Mouse (Mus musculus): ENCODE data around the gene Zcchc10. TPM values are rescaled to one million over a fixed set of nuclear protein-coding genes. Genes with fewer than 3 reads are reported as not detected.

Zcchc10 gene
- polyA plus RNA-seq, 1 experiment from 2014 or later = 30.7 TPM

- H3K4me1 ChIP-seq (ENCODE audit: control insufficient read depth, insufficient read depth, low read length) = no peaks in the 10 kb centered on the region
- no peak overlapping the region for H3K9ac ChIP-seq (ENCODE audit: low read length)
- WGBS = 55% methylated on average over 5 of the region's 5 CpGs
- H3K4me3 ChIP-seq (ENCODE audit: low read depth, low read length) = no peak overlapping the region
- H3K4me2 ChIP-seq (ENCODE audit: low read depth, severe bottlenecking) = no peak overlapping the region
- no peak for DNase-seq (ENCODE audit: low spot score)
- no peaks in the 10 kb centered on the region for H3K36me3 ChIP-seq (ENCODE audit: control insufficient read depth, insufficient read depth, low read length)
- no peak for ATAC-seq (ENCODE audit: insufficient number of reproducible peaks, low FRiP score, low TSS enrichment, low read depth)
- no peaks in the 10 kb centered on the region for H3K27me3 ChIP-seq (ENCODE audit: control insufficient read depth, insufficient read depth, low read length)
- H3K9me3 ChIP-seq (ENCODE audit: control insufficient read depth, low read length) = no peaks in the 10 kb centered on the region
- H3K27ac ChIP-seq (replicated peaks; ENCODE audit: low read depth, low read length) = no peak overlapping the region
Observed at GRCm38 (mm10) chr11:53342711-53343110, 18.2 kb downstream of the Zcchc10 start.

- WGBS = 18% methylated on average over 5 of the region's 5 CpGs
- Histone ChIP-seq H3K36me3 (ENCODE audit: control insufficient read depth, insufficient read depth, low read length) (no peaks in the 10 kb centered on the region), H3K4me2 (ENCODE audit: low read depth, severe bottlenecking) (no peak overlapping the region), H3K4me1 (ENCODE audit: control insufficient read depth, insufficient read depth, low read length) (no peaks in the 10 kb centered on the region), H3K9ac (ENCODE audit: low read length) (no peak overlapping the region), H3K27me3 (ENCODE audit: control insufficient read depth, insufficient read depth, low read length) (no peaks in the 10 kb centered on the region), H3K4me3 (ENCODE audit: low read depth, low read length) (no peak overlapping the region), H3K27ac (replicated peaks; ENCODE audit: low read depth, low read length) (no peak overlapping the region), H3K9me3 (ENCODE audit: control insufficient read depth, low read length) (no peaks in the 10 kb centered on the region)
- DNase-seq (ENCODE audit: low spot score) (no peak), ATAC-seq (ENCODE audit: insufficient number of reproducible peaks, low FRiP score, low TSS enrichment, low read depth) (no peak)
Observed at GRCm38 (mm10) chr11:53345328-53345727, 20.8 kb downstream of the Zcchc10 start.

DNA sequence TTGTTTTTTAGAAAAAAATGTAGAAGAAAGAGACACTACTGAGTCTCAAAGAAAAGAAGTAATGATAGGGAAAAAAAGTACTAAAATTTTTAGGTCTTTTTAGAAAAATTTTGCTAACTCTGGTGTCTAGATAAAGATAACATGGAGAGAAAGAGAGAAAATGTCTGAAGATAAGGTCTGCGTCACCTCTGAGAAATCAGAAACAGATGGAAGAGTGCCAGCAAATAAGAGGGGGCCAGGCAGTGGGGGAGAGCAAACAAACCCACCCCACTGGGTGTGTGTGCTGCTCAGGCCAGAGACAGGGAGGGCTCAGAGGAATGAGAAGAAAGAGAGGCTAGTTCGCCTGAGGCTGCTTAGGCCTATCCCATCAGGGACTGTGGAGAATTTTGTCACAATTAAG lies 21.3 kb downstream of the Zcchc10 start:
- Histone ChIP-seq H3K36me3 (ENCODE audit: control insufficient read depth, insufficient read depth, low read length) (no peaks in the 10 kb centered on the region), H3K4me1 (ENCODE audit: control insufficient read depth, insufficient read depth, low read length) (no peaks in the 10 kb centered on the region), H3K9ac (ENCODE audit: low read length) (no peak overlapping the region), H3K4me3 (ENCODE audit: low read depth, low read length) (no peak overlapping the region), H3K4me2 (ENCODE audit: low read depth, severe bottlenecking) (no peak overlapping the region), H3K27me3 (ENCODE audit: control insufficient read depth, insufficient read depth, low read length) (no peaks in the 10 kb centered on the region), H3K9me3 (ENCODE audit: control insufficient read depth, low read length) (no peaks in the 10 kb centered on the region), H3K27ac (replicated peaks; ENCODE audit: low read depth, low read length) (no peak overlapping the region)
- DNase-seq (ENCODE audit: low spot score) (no peak), ATAC-seq (ENCODE audit: insufficient number of reproducible peaks, low FRiP score, low TSS enrichment, low read depth) (no peak)
- WGBS = 19% methylated on average over 2 of the region's 2 CpGs

GRCm38 (mm10) chr11:53350291-53351223 lies 26.1 kb downstream of the Zcchc10 start, which contains the start of gene Aff4:
Gene Aff4 (plus strand): TSS chr11:53350833.
- whole genome bisulfite sequencing = under 1% methylated on average over 109 of the region's 127 CpGs
- Histone ChIP-seq H3K4me1 (ENCODE audit: control insufficient read depth, insufficient read depth, low read length) (no peaks in the 10 kb centered on the region), H3K36me3 (ENCODE audit: control insufficient read depth, insufficient read depth, low read length) (no peaks in the 10 kb centered on the region; the same call in 1 of the 2 replicates), H3K27me3 (ENCODE audit: control insufficient read depth, insufficient read depth, low read length) (no peaks in the 10 kb centered on the region), H3K4me2 (ENCODE audit: low read depth, severe bottlenecking) (peak within 1 kb of the TSS; percentile 79), H3K9ac (ENCODE audit: low read length) (peak within 1 kb of the TSS; percentile 91), H3K9me3 (ENCODE audit: control insufficient read depth, low read length) (no peaks in the 10 kb centered on the region), H3K4me3 (ENCODE audit: low read depth, low read length) (peak within 1 kb of the TSS; percentile 87), H3K27ac (replicated peaks; ENCODE audit: low read depth, low read length) (peak within 1 kb of the TSS; percentile 93)
- DNase-seq (ENCODE audit: low spot score) = peak; percentile 88
- peak; percentile 93 for ATAC-seq (ENCODE audit: insufficient number of reproducible peaks, low FRiP score, low TSS enrichment, low read depth)

GRCm38 (mm10) chr11:53351224-53351942 lies 26.9 kb downstream of the Zcchc10 start:
- H3K27ac ChIP-seq (replicated peaks; ENCODE audit: low read depth, low read length) = peak overlapping the region; percentile 93
- peak overlapping the region; percentile 87 for H3K4me3 ChIP-seq (ENCODE audit: low read depth, low read length)
- peak overlapping the region; percentile 91 for H3K9ac ChIP-seq (ENCODE audit: low read length)
- ATAC-seq (ENCODE audit: insufficient number of reproducible peaks, low FRiP score, low TSS enrichment, low read depth) = no peak
- WGBS = 1% methylated on average over 35 of the region's 35 CpGs
- H3K27me3 ChIP-seq (ENCODE audit: control insufficient read depth, insufficient read depth, low read length) = no peaks in the 10 kb centered on the region
- H3K9me3 ChIP-seq (ENCODE audit: control insufficient read depth, low read length) = no peaks in the 10 kb centered on the region
- peak; percentile 81 for DNase-seq (ENCODE audit: low spot score)
- H3K36me3 ChIP-seq (ENCODE audit: control insufficient read depth, insufficient read depth, low read length) = no peaks in the 10 kb centered on the region; the same call in 1 of the 2 replicates
- peak overlapping the region; percentile 79 for H3K4me2 ChIP-seq (ENCODE audit: low read depth, severe bottlenecking)
- H3K4me1 ChIP-seq (ENCODE audit: control insufficient read depth, insufficient read depth, low read length) = no peaks in the 10 kb centered on the region

DNA sequence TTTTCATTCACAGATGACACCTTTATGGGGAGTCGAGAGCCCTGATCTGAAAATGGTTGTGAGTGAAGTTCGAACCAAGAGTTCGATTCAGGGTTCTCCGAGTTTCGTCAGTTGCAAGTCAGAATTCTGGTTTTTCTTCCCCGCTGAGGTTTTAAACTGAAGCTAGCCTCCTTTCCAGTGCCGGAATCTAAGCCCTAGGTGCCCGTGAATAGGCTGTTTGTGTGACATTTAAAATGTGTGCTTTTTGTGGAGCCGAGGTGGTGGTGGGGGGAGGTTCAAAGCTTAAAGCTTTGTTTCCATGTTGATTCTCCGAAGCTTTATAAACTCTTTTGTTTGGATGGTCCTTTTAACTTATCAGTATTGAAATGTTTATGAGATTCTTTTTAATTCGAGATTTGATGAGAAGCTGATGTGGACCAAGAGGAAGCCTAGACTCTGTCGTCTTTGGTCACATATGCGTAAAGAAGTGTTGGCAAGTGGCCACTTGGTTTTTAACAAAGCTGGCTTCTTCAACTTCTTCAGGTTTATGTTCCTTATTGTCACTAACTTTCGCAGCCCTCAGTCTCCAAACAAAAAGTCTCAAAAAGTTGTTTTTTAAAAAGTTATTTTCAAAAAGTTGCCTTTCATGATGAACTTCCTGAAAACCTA lies 27.6 kb downstream of the Zcchc10 start:
- H3K36me3 ChIP-seq (ENCODE audit: control insufficient read depth, insufficient read depth, low read length) = no peaks in the 10 kb centered on the region; the same call in 1 of the 2 replicates
- no peaks in the 10 kb centered on the region for H3K9me3 ChIP-seq (ENCODE audit: control insufficient read depth, low read length)
- WGBS = 6% methylated on average over 14 of the region's 14 CpGs
- no peak for DNase-seq (ENCODE audit: low spot score)
- peak overlapping the region; percentile 93 for H3K27ac ChIP-seq (replicated peaks; ENCODE audit: low read depth, low read length)
- H3K4me3 ChIP-seq (ENCODE audit: low read depth, low read length) = peak overlapping the region; percentile 87
- no peak for ATAC-seq (ENCODE audit: insufficient number of reproducible peaks, low FRiP score, low TSS enrichment, low read depth)
- H3K4me2 ChIP-seq (ENCODE audit: low read depth, severe bottlenecking) = peak overlapping the region; percentile 79
- H3K4me1 ChIP-seq (ENCODE audit: control insufficient read depth, insufficient read depth, low read length) = no peaks in the 10 kb centered on the region
- peak overlapping the region; percentile 91 for H3K9ac ChIP-seq (ENCODE audit: low read length)
- no peaks in the 10 kb centered on the region for H3K27me3 ChIP-seq (ENCODE audit: control insufficient read depth, insufficient read depth, low read length)

DNA sequence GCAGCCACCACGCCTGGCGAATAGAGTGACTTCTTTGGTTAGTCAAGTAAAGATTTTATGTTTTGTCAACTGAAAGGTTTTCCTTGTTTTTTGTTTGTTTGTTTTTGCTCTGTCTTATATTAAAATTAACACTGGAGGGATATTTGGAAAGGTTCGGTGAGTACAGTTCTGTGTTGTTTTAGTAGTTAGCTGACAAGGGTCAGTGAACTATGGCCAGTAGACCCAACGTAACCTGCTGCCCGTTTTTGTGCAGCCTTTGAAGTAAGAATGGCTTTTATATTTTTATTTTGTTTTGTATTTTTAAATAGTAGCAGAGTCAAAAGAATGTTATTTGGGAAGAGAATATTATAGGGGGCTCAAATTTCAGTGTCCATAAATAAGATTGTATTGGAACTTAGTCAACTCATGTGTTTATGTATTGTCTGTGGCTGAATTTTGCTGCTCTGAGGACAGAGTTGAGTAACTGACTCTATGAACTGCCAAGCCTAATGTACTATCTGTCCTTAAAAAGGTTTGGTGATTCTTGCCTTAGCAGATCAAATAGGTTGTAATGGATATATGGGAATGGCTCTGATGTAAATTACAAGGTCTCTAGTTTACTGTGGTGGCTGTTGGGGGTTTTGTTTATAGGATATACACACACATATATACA lies 34.2 kb downstream of the Zcchc10 start:
- no peak for DNase-seq (ENCODE audit: low spot score)
- Histone ChIP-seq H3K4me1 (ENCODE audit: control insufficient read depth, insufficient read depth, low read length) (no peaks in the 10 kb centered on the region), H3K9me3 (ENCODE audit: control insufficient read depth, low read length) (no peaks in the 10 kb centered on the region), H3K9ac (ENCODE audit: low read length) (no peak overlapping the region), H3K27me3 (ENCODE audit: control insufficient read depth, insufficient read depth, low read length) (no peaks in the 10 kb centered on the region), H3K27ac (replicated peaks; ENCODE audit: low read depth, low read length) (no peak overlapping the region), H3K4me3 (ENCODE audit: low read depth, low read length) (no peak overlapping the region), H3K36me3 (ENCODE audit: control insufficient read depth, insufficient read depth, low read length) (no peaks in the 10 kb centered on the region; the same call in 1 of the 2 replicates), H3K4me2 (ENCODE audit: low read depth, severe bottlenecking) (no peak overlapping the region)
- ATAC-seq (ENCODE audit: insufficient number of reproducible peaks, low FRiP score, low TSS enrichment, low read depth) = no peak
- WGBS = 97% methylated on average over 5 of the region's 5 CpGs

DNA sequence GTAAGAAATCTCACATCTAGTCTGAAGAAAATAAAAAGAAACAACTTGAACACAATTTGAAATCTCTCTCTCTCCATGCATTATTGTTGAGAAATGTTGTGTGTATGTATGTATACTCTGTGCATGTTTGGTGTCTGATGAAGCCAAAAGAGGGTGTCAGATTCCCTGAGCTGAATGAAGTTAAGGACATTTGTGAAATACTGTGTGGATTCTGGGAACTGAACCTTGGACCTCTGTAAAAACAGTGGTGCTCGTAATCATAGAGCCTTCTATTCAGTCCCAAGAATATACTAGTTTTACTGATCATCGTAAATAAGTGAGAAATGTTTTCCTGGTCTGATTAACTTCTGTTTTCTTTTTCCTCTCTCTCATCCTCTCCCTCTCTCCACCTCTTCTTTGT lies 42.6 kb downstream of the Zcchc10 start:
- Histone ChIP-seq H3K9ac (ENCODE audit: low read length) (no peak overlapping the region), H3K4me1 (ENCODE audit: control insufficient read depth, insufficient read depth, low read length) (no peaks in the 10 kb centered on the region)
- no peak for ATAC-seq (ENCODE audit: insufficient number of reproducible peaks, low FRiP score, low TSS enrichment, low read depth)

More for the DNA sequence above, 42.6 kb downstream of the Zcchc10 start:
- Histone ChIP-seq H3K27me3 (ENCODE audit: control insufficient read depth, insufficient read depth, low read length) (no peaks in the 10 kb centered on the region), H3K36me3 (ENCODE audit: control insufficient read depth, insufficient read depth, low read length) (peaks cover 4% of the 10 kb centered on the region; the same call in 1 of the 2 replicates), H3K4me2 (ENCODE audit: low read depth, severe bottlenecking) (no peak overlapping the region), H3K4me3 (ENCODE audit: low read depth, low read length) (no peak overlapping the region), H3K27ac (replicated peaks; ENCODE audit: low read depth, low read length) (no peak overlapping the region), H3K9me3 (ENCODE audit: control insufficient read depth, low read length) (no peaks in the 10 kb centered on the region)
- no peak for DNase-seq (ENCODE audit: low spot score)
- 88% methylated on average over 2 of the region's 2 CpGs for WGBS
